Mouse (Mus musculus) B cell, adult 2 months (primary cell): ENCODE results near the gene Mxd1.

Experiments
- DNase-seq, 2 experiments: peaks; one replicate each; pipeline ENCODE4 v3.0.0; 2022

The Mxd1 gene

DNA sequence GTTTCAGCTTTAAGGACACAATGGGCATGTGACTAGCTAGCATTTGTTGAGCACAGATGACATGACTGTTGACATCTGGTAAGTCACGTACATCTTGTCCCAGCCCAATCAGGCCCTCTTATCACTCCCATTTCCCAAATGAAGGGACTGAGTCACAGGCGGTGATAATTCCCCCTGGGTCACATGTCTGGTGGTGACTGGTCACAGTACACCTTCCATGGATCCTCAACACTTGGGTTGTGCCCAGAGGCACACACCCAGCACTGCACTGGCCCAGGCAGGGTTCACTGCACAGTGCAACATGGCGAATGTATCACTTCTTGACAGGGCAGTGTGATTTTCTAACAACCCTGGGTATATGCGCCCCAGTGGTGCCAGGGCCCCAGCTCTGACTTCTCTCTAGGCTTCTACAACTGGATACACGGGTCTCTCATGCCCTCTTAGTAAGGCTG lies 70.2 kb downstream of the Mxd1 start:
- DNase-seq = no peak
